Mouse (Mus musculus) stomach, postnatal 0 days (tissue): ENCODE measurements around the gene Clec4a1.

Experiments used
- CTCF ChIP-seq: IDR thresholded peaks from 2 replicates; pipeline ENCODE4 v1.5.1; 2016; ENCODE audit warnings: antibody characterized with exemption, low read depth, mild to moderate bottlenecking, moderate library complexity
- EP300 ChIP-seq: optimal IDR thresholded peaks from 2 replicates; pipeline ENCODE3; 2016; ENCODE audit warnings: antibody characterized with exemption

GRCm38 (mm10) chr6:122919922-122920321 lies 1.7 kb upstream of the Clec4a1 start:
- no peak for TF ChIP-seq CTCF
- TF ChIP-seq EP300, result no peak
